Mouse (Mus musculus) urinary bladder, adult 2 months (tissue): ENCODE results near the gene Asprv1. TPM values are rescaled to one million over a fixed set of nuclear protein-coding genes. Genes with fewer than 3 reads are reported as not detected.
A peak's percentile ranks its signal among the peaks of the same experiment; 100 is the strongest.

Experiments
- DNase-seq: peaks from one replicate; pipeline ENCODE4 v3.0.0; 2022; ENCODE audit warnings: low spot score
- polyA plus RNA-seq: library from polyadenylated mRNA; depleted of rRNA; stranded (reverse); fragments of >200 nt; gene quantifications from 2 replicates; pipeline ENCODE4 v1.2.3, GENCODE M21; 2012; rRNA removed

The Asprv1 gene
- polyA plus RNA-seq, result 0.39 and 0.56 TPM in 2 replicates

GRCm38 (mm10) chr6:86627946-86628345, at the start of gene Asprv1:
TSS of gene Asprv1 (plus strand) at chr6:86628164.
- DNase-seq, result no peak

- no peak for DNase-seq
These were observed 49.6 kb upstream of the Asprv1 start for GRCm38 (mm10) chr6:86578396-86578795.

- DNase-seq, result no peak
These were observed 48.7 kb upstream of the Asprv1 start for GRCm38 (mm10) chr6:86579066-86579784.

- no peak for DNase-seq
These were observed 48.0 kb upstream of the Asprv1 start for GRCm38 (mm10) chr6:86579926-86580325.

GRCm38 (mm10) chr6:86583141-86583540, 44.8 kb upstream of the Asprv1 start:
- no peak for DNase-seq

- no peak for DNase-seq
These were observed 44.3 kb upstream of the Asprv1 start for GRCm38 (mm10) chr6:86583601-86584215.

- no peak for DNase-seq
These were observed 43.5 kb upstream of the Asprv1 start for GRCm38 (mm10) chr6:86584296-86585015.

GRCm38 (mm10) chr6:86585070-86585600, 42.8 kb upstream of the Asprv1 start:
- DNase-seq, result peak; percentile 51

- DNase-seq, result no peak
These were observed 41.9 kb upstream of the Asprv1 start for GRCm38 (mm10) chr6:86586070-86586469.

GRCm38 (mm10) chr6:86588429-86588828, 39.5 kb upstream of the Asprv1 start:
- no peak for DNase-seq

GRCm38 (mm10) chr6:86593146-86593897, 34.6 kb upstream of the Asprv1 start:
- DNase-seq, result no peak

GRCm38 (mm10) chr6:86594636-86595035, 33.3 kb upstream of the Asprv1 start:
- DNase-seq, result no peak

- DNase-seq, result no peak
These were observed 32.0 kb upstream of the Asprv1 start for GRCm38 (mm10) chr6:86595865-86596440.

GRCm38 (mm10) chr6:86598742-86599193, 29.2 kb upstream of the Asprv1 start:
- no peak for DNase-seq

GRCm38 (mm10) chr6:86599197-86599596, 28.8 kb upstream of the Asprv1 start:
- DNase-seq, result peak; percentile 60

GRCm38 (mm10) chr6:86599951-86600414, 28.0 kb upstream of the Asprv1 start:
- DNase-seq, result peak; percentile 56

GRCm38 (mm10) chr6:86605260-86605659, 22.7 kb upstream of the Asprv1 start:
- DNase-seq, result no peak

- no peak for DNase-seq
These were observed 21.7 kb upstream of the Asprv1 start for GRCm38 (mm10) chr6:86606289-86606688.

- no peak for DNase-seq
These were observed 20.5 kb upstream of the Asprv1 start for GRCm38 (mm10) chr6:86607471-86607870.

GRCm38 (mm10) chr6:86609235-86609634, 18.7 kb upstream of the Asprv1 start:
- DNase-seq, result no peak

- DNase-seq, result no peak
These were observed 17.2 kb upstream of the Asprv1 start for GRCm38 (mm10) chr6:86610714-86611113.
